Mouse (Mus musculus): Measurements from ENCODE around the gene Slmap. TPM values are rescaled to one million over a fixed set of nuclear protein-coding genes. Genes with fewer than 3 reads are reported as not detected.
"Not testable (repeated sequence)": the region's sequence is repeated elsewhere in the genome, so short reads cannot be mapped to it uniquely, and the experiment has no call there.

Gene Slmap
- polyA plus RNA-seq, 1 experiment from 2014 or later: 14.6 TPM

DNA sequence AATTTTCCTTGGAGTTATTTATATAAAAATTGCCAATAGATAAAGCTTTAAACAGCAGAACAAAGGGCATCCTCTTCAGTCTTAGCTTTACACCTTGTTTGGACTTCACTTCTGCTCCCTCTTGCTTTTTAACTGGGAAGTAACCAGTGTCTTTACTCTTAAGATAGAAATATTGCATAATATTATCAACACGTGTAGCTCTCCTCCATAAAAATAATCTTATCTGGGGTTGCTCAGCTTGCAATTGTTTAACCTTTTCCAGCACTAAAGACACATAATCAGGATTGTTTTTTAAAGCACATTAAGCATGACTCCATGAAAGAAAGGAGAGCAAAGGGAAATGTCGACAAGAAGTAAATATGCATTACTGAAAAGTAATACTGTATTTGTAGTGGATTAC is 114.5 kb downstream of the Slmap start:
- Histone ChIP-seq H3K4me3 (replicated peaks) (no peak overlapping the region), H3K27ac (no peak overlapping the region), H3K4me1 (replicated peaks) (no peaks in the 10 kb centered on the region), H3K9me3 (no peaks in the 10 kb centered on the region), H3K27me3 (no peaks in the 10 kb centered on the region), H3K4me2 (replicated peaks) (no peak overlapping the region), H3K36me3 (peaks cover 27% of the 10 kb centered on the region), H3K9ac (replicated peaks) (no peak overlapping the region)
- 75% methylated on average over 2 of the region's 2 CpGs for WGBS
- no peak for ATAC-seq

DNA sequence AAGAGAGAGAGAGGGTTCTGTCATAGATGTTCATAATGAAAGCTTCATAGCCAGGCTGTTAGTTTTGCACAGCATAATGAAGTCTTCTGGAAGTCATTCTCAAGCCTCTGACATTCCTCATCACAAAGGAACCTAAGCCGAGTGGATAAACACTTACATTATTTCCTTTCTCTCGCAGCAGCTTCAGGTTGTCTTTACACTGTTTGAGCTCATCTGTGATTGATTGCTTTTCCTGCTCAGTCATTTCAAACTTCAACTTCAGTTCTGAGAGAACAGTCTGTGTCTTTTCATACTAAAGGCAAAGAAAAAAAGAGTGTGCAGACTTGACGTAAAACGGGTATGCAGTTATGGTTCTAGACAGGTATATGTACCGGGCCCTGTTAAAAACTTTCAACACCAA is 116.8 kb downstream of the Slmap start:
- Histone ChIP-seq H3K4me3 (replicated peaks) (no peak overlapping the region), H3K36me3 (peaks cover 16% of the 10 kb centered on the region), H3K4me1 (replicated peaks) (no peaks in the 10 kb centered on the region), H3K9ac (replicated peaks) (no peak overlapping the region), H3K9me3 (no peaks in the 10 kb centered on the region), H3K27me3 (no peaks in the 10 kb centered on the region), H3K27ac (no peak overlapping the region), H3K4me2 (replicated peaks) (no peak overlapping the region)
- no peak for ATAC-seq
- 76% methylated on average over 5 of the region's 5 CpGs for WGBS

DNA sequence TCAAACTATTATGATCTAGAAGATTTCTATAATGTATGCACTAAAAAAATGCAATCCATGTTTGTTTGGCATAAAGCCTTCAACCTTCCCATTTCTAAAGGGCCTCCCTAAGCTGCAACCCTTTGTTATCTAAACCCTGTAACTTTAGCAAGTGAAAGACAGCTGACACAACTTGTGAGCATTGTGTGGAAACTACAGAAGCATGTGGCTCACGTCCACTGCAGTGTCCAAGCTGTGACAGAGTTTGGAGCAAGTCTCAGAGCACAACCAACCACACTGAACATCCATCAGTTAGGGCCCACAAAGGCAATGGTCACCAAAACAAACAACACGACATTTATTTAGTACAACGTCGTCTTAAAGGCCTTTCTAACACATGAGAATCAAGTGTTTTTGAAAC is 117.6 kb downstream of the Slmap start:
- 77% methylated on average over 4 of the region's 4 CpGs for WGBS
- Histone ChIP-seq H3K4me1 (replicated peaks) (no peaks in the 10 kb centered on the region), H3K27me3 (no peaks in the 10 kb centered on the region), H3K36me3 (peaks cover 12% of the 10 kb centered on the region), H3K4me3 (replicated peaks) (no peak overlapping the region), H3K4me2 (replicated peaks) (no peak overlapping the region), H3K9me3 (no peaks in the 10 kb centered on the region), H3K27ac (no peak overlapping the region), H3K9ac (replicated peaks) (no peak overlapping the region)
- ATAC-seq: no peak

DNA sequence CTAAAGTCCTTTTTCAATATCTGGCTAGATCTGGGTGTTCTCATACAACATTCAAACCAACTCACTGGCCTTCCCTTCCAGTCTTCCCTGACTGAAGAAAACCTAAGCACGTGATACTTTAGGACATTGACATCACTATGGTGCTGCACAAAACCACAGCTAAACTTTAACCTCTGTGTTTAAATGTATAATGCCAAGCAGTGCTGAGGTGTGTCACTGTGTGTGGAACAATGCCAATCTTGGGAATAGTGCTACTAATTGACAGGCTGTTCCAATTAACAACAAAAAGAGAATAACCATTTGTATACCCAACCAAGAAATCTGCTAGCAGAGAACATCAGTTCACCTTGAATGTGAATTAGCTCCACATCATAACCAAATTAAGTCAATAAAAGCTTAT is 121.2 kb downstream of the Slmap start:
- Histone ChIP-seq H3K36me3 (0 out of 2 replicates have a peak, but pooled peaks cover 3% of the 10 kb centered on the region), H3K9ac (replicated peaks) (no peak overlapping the region), H3K4me1 (replicated peaks) (no peaks in the 10 kb centered on the region), H3K9me3 (no peaks in the 10 kb centered on the region), H3K4me3 (replicated peaks) (no peak overlapping the region), H3K27ac (no peak overlapping the region), H3K27me3 (no peaks in the 10 kb centered on the region), H3K4me2 (replicated peaks) (no peak overlapping the region)
- no peak for ATAC-seq
- WGBS: 90% methylated on average over 1 of the region's 1 CpGs

DNA sequence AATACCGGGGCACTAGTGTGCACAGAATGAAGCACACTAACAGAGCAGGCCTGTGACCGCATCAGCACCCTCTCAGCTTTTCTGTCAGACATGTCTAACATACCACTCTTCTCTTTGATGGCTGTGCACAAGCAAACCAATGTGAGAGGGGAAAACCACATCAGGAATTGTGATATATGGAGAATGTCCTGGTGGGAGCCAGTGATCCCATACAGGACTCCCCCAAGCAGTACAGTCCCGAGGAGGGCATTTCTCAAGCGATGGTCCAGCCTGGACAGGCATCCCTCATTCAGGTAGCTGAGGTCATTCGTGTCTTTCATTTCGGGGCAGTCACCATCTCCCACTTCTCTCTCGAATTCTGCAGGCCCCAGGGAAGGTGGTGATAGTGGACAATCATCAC is 128.0 kb downstream of the Slmap start:
- ATAC-seq: no peak
- 93% methylated on average over 7 of the region's 7 CpGs for WGBS
- H3K27me3 ChIP-seq: no peaks in the 10 kb centered on the region

DNA sequence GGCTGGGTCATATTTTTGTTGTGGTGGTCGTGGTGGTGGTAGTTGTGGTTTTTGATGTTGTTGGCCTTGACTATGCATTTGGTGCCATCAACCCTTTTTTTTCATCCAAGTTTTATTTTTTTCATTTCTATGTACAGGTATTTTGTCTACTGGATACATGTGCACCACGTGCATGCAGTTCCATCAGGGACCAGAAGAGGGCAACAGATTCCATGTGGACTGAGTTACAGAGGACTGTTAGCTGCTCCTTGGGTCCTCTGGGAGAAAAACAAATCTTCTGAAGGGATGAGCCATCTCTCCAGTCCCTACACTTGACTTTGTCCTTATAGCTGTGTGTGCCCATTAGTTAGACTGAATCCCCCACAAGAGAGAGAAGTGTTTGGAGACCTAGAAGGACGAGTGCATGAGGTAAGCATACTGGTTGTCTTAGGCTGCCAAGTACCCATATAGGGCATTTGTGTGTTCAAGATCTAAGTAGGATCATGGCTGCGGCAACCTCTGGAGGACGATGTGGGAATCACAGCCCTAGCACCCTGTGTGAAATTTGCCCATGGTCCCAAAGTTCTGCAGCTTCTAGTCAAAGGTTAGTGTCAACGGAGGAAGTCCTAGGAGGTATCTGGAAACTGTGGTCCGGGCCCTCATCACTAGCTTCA is 136.1 kb downstream of the Slmap start:
- ATAC-seq: no peak
- Histone ChIP-seq H3K27me3 (no peaks in the 10 kb centered on the region), H3K4me3 (replicated peaks) (no peak overlapping the region), H3K9me3 (0 out of 2 replicates have a peak, but pooled peaks cover 5% of the 10 kb centered on the region), H3K4me2 (replicated peaks) (no peak overlapping the region), H3K27ac (no peak overlapping the region), H3K9ac (replicated peaks) (no peak overlapping the region), H3K36me3 (peaks cover 5% of the 10 kb centered on the region; the same call in 1 of the 2 replicates), H3K4me1 (replicated peaks) (peaks cover 5% of the 10 kb centered on the region; the same call in 1 of the 2 replicates)
- WGBS: 90% methylated on average over 7 of the region's 7 CpGs

More for the DNA sequence above, 128.0 kb downstream of the Slmap start:
- peaks cover 5% of the 10 kb centered on the region; the same call in 1 of the 2 replicates for H3K4me1 ChIP-seq (replicated peaks)
- no peak overlapping the region for H3K4me2 ChIP-seq (replicated peaks)
- H3K36me3 ChIP-seq: no peaks in the 10 kb centered on the region
- H3K9ac ChIP-seq (replicated peaks): no peak overlapping the region
- H3K27ac ChIP-seq: no peak overlapping the region
- no peaks in the 10 kb centered on the region for H3K9me3 ChIP-seq
- H3K4me3 ChIP-seq (replicated peaks): no peak overlapping the region

DNA sequence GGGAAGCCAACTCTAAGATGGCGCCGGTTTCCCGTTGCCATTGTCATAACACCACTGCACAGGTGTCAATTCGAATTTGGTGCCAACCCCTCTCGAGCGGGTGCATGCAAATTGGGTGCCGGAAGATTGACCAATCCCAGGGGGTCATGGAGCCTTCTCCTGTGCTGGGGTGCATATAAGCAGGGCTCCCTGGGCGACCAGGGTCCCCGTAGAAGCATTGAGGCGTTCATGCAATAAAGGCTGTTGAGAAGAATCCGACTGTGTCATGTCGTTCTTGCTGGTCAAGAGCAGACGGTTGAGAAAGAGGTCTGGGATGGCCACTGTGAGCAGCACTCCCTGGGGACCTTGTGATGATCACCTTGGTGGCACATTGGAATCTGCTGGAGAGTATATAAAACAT is 142.9 kb downstream of the Slmap start:
- no peak overlapping the region for H3K9ac ChIP-seq (replicated peaks)
- no peak overlapping the region for H3K27ac ChIP-seq
- 87% methylated on average over 13 of the region's 13 CpGs for WGBS
- no peak for ATAC-seq
- H3K9me3 ChIP-seq: 0 out of 2 replicates have a peak, but pooled peaks cover 5% of the 10 kb centered on the region
- H3K4me1 ChIP-seq (replicated peaks): no peaks in the 10 kb centered on the region
- no peaks in the 10 kb centered on the region; the same call in 1 of the 2 replicates for H3K36me3 ChIP-seq
- no peak overlapping the region for H3K4me2 ChIP-seq (replicated peaks)
- no peak overlapping the region for H3K4me3 ChIP-seq (replicated peaks)
- no peaks in the 10 kb centered on the region for H3K27me3 ChIP-seq

DNA sequence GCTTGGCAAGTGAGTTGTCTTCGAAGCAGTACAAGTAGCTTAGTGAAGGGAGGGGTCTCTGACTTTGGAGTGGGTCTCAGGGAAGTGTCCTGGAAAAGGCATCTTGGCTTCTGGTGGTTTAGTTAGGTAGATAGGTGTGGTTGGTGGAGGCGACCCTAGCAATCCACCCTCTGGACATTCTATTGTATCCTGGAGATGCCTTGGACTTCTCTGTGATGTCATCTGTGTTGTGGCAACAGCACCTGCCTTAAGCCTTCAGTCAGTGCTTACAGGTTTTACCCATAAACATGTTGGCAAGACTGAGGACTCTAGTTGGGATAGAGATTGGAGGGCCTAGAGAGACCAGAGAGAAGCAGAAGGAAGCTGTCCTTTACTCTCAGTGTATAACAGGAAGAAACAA is 145.8 kb downstream of the Slmap start:
- H3K27ac ChIP-seq; H3K9me3 ChIP-seq; ATAC-seq; H3K36me3 ChIP-seq; H3K27me3 ChIP-seq; H3K4me1 ChIP-seq (replicated peaks); H3K9ac ChIP-seq (replicated peaks); H3K4me2 ChIP-seq (replicated peaks); H3K4me3 ChIP-seq (replicated peaks): not testable (repeated sequence)
- 95% methylated on average over 2 of the region's 2 CpGs for WGBS

DNA sequence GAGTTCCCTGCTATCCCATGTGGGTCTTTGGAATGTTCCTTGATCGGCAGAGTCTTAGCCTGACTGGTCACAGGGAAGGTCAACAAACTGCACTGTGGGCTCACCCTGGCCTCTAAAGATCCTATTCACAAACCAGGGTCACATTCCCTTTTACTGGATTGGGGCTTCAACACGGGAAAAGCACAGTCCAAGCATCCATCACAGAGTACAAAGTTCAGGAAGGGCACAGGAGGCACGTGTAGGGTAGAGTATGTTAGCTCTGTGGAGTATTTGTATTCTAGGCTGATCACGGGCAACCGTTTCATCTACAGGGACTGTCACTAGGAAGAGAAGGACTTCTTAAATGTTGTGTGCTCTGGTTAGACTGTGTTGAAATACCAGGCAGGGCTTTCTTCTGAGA is 147.7 kb downstream of the Slmap start:
- H3K9me3 ChIP-seq; H3K4me2 ChIP-seq (replicated peaks); H3K27me3 ChIP-seq; H3K4me1 ChIP-seq (replicated peaks); ATAC-seq; H3K27ac ChIP-seq; H3K9ac ChIP-seq (replicated peaks); H3K36me3 ChIP-seq; H3K4me3 ChIP-seq (replicated peaks): not testable (repeated sequence)
- 74% methylated on average over 5 of the region's 5 CpGs for WGBS

DNA sequence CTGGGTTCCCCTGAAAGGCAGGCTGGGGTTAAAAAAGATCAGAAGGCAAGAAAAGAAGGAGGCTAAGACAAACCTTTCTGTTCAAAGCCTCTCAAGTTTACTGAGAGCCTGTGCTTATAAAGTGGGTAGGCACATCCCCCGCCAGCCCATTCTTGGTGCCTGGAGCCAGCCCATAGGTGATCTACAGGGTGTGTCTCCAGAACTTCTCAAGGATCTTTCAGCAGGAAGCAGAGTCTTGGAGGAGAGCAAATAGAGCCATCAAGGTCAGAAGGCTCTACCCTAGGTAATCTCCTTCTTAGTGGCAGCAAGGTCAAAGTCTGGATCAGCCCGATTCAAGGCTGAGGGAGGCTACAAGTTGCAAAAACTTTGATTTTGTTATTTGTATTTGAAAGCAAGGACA is 149.1 kb downstream of the Slmap start:
- not testable (repeated sequence) for H3K27me3 ChIP-seq; H3K4me2 ChIP-seq (replicated peaks); H3K4me1 ChIP-seq (replicated peaks); H3K4me3 ChIP-seq (replicated peaks); H3K36me3 ChIP-seq; ATAC-seq; H3K9ac ChIP-seq (replicated peaks); H3K27ac ChIP-seq; H3K9me3 ChIP-seq
- 81% methylated on average over 2 of the region's 2 CpGs for WGBS

DNA sequence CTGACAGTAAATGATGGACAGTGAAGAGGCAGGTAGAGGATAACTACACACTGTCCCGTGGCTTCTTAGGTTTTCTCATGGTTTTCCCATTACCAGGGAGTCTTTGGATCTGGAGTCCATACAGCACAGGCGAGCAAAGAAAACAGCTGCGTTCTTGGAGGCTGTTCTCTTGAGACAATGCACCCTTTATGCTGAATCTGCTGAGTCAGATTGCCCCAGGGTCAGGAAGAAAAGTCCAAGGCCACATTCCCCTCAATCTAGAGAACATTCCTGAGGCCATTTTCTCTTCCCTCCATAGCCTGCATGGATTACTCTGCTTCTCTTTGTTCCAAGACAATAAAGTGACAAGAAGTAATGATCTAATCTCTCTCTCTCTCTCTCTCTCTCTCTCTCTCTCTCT is 155.7 kb downstream of the Slmap start:
- no peak overlapping the region for H3K4me2 ChIP-seq (replicated peaks)
- no peaks in the 10 kb centered on the region for H3K27me3 ChIP-seq
- no peak overlapping the region for H3K4me3 ChIP-seq (replicated peaks)
- 43% methylated on average over 3 of the region's 3 CpGs for WGBS
- ATAC-seq: no peak
- H3K9me3 ChIP-seq: no peaks in the 10 kb centered on the region
- no peaks in the 10 kb centered on the region for H3K4me1 ChIP-seq (replicated peaks)
- H3K27ac ChIP-seq: no peak overlapping the region
- no peaks in the 10 kb centered on the region for H3K36me3 ChIP-seq
- no peak overlapping the region for H3K9ac ChIP-seq (replicated peaks)

DNA sequence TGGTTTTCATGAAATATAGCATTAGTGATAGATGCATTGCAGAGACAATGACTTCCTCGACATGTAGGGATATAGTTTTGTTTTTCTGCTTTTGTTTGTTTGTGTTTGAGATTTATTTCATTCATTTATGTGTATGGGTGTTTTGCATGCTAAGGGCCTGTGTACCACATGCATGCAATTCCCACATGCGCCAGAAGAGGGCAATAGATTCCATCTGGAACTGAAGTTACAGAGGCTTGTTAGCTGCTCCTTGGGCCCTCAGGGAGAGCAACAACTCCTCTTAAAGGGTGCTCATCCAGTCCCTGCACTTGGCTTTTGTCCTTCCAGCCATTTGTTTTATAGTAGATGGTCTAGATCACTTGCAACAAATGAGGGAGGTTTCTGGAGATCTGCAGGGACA is 158.1 kb downstream of the Slmap start:
- H3K36me3 ChIP-seq: no peaks in the 10 kb centered on the region
- no peak for ATAC-seq
- H3K9me3 ChIP-seq: no peaks in the 10 kb centered on the region
- no peaks in the 10 kb centered on the region for H3K27me3 ChIP-seq
- no peak overlapping the region for H3K4me2 ChIP-seq (replicated peaks)
- no peak overlapping the region for H3K27ac ChIP-seq
- no peaks in the 10 kb centered on the region for H3K4me1 ChIP-seq (replicated peaks)
- no peak overlapping the region for H3K4me3 ChIP-seq (replicated peaks)
- 8% methylated on average over 2 of the region's 2 CpGs for WGBS
- H3K9ac ChIP-seq (replicated peaks): no peak overlapping the region

Data from midbrain, embryonic 13.5 days (tissue).